Mouse (Mus musculus): ENCODE measurements around the gene Gldc. TPM values are rescaled to one million over a fixed set of nuclear protein-coding genes. Genes with fewer than 3 reads are reported as not detected.

The Gldc gene
- polyA plus RNA-seq, 1 experiment: not detected

GRCm38 (mm10) chr19:30194999-30195398, 19.8 kb upstream of the Gldc start:
- TF ChIP-seq POLR2A (IDR thresholded peaks at IDR 0.05; ENCODE audit: borderline replicate concordance, low read depth, low read length): no peak
- TF ChIP-seq CTCF (IDR thresholded peaks at IDR 0.05; ENCODE audit: low read depth, low read length): no peak
- no peaks in the 10 kb centered on the region for H3K4me1 ChIP-seq (ENCODE audit: control insufficient read depth, insufficient read depth, low read length)
- H3K27ac ChIP-seq (ENCODE audit: insufficient read depth, low read depth, low read length): no peak overlapping the region
- no peak overlapping the region for H3K4me3 ChIP-seq (ENCODE audit: insufficient read depth, low read length)

DNA sequence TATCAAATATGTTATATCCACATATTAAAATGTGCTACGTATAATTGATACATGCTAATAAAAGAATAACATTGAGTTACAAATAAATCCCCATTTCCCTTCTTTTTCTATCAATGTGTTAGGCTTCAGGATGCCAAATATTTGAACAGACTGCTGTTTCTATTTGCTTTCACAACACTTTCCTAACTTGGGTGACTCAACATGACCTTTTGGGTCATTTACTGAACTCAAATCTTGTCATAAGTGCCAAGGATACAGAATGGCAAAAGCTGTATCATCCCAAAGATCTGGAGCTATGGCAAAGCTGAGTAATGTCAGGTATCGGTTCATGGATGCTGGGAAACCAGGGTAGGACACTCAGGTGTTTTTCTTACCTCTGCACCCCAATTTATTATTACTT, 12.0 kb upstream of the Gldc start:
- Histone ChIP-seq H3K27ac (ENCODE audit: insufficient read depth, low read depth, low read length) (no peak overlapping the region), H3K4me3 (ENCODE audit: insufficient read depth, low read length) (no peak overlapping the region), H3K4me1 (ENCODE audit: control insufficient read depth, insufficient read depth, low read length) (no peaks in the 10 kb centered on the region)
- TF ChIP-seq CTCF (IDR thresholded peaks at IDR 0.05; ENCODE audit: low read depth, low read length): no peak
- TF ChIP-seq POLR2A (IDR thresholded peaks at IDR 0.05; ENCODE audit: borderline replicate concordance, low read depth, low read length): no peak

DNA sequence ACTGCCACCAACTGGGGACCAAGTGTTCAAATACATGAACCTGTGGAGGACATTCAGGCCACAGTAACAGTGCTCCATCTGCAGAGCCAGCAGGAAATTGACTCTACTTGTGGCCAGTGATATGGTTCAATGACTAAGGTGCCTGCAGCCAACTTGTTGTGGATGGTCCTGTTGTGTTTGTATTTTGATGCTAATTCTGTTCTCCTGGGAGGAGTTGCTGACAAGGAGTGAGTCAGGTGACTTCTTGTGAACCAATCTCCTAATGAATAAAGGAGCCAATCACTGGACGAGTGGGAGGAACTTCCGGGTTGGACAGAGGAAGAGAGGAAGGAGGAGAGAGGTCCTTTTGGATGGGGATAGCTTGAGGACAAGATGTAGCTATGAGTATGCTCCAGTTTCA, 10.3 kb upstream of the Gldc start:
- no peak for TF ChIP-seq POLR2A (IDR thresholded peaks at IDR 0.05; ENCODE audit: borderline replicate concordance, low read depth, low read length)
- H3K4me3 ChIP-seq (ENCODE audit: insufficient read depth, low read length): no peak overlapping the region
- no peaks in the 10 kb centered on the region for H3K4me1 ChIP-seq (ENCODE audit: control insufficient read depth, insufficient read depth, low read length)
- no peak overlapping the region for H3K27ac ChIP-seq (ENCODE audit: insufficient read depth, low read depth, low read length)

GRCm38 (mm10) chr19:30179979-30180378, 4.8 kb upstream of the Gldc start:
- H3K4me1 ChIP-seq (ENCODE audit: control insufficient read depth, insufficient read depth, low read length): no peaks in the 10 kb centered on the region
- no peak overlapping the region for H3K4me3 ChIP-seq (ENCODE audit: insufficient read depth, low read length)
- no peak overlapping the region for H3K27ac ChIP-seq (ENCODE audit: insufficient read depth, low read depth, low read length)
- no peak for TF ChIP-seq CTCF (IDR thresholded peaks at IDR 0.05; ENCODE audit: low read depth, low read length)
- TF ChIP-seq POLR2A (IDR thresholded peaks at IDR 0.05; ENCODE audit: borderline replicate concordance, low read depth, low read length): no peak

DNA sequence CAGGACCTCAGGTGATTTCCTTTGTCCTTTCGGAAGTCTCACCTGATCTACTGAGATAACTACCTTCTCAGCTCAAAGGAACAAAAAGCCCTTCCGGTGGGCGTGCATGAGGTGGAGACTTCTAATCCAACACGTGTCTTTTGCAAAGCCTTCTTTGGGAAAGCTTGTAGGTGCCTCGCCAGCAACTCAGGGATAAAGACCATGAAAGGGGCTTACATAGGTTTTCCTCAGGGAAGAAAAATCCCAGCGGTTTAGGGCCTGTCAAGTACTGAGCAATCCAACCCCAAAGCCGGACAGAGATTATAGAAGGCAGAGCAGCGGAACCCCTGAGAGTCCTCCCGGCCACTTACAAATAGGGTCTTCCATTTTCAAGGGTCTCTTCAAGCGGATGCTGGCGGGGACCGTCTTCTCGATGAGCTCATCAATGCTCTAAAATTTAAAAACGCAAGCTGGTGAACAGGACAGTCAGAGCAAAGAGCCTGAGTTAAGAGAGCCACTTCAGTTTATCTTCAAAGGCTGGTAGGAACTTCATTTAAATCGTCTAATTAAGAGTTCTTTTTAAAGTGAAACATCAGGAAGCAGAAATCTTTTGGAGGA, 1.1 kb downstream of the Gldc start:
- Histone ChIP-seq H3K4me1 (ENCODE audit: control insufficient read depth, insufficient read depth, low read length) (no peaks in the 10 kb centered on the region), H3K27ac (ENCODE audit: insufficient read depth, low read depth, low read length) (no peak overlapping the region), H3K4me3 (ENCODE audit: insufficient read depth, low read length) (no peak overlapping the region)
- TF ChIP-seq CTCF (IDR thresholded peaks at IDR 0.05; ENCODE audit: low read depth, low read length) (no peak), POLR2A (IDR thresholded peaks at IDR 0.05; ENCODE audit: borderline replicate concordance, low read depth, low read length) (no peak)

DNA sequence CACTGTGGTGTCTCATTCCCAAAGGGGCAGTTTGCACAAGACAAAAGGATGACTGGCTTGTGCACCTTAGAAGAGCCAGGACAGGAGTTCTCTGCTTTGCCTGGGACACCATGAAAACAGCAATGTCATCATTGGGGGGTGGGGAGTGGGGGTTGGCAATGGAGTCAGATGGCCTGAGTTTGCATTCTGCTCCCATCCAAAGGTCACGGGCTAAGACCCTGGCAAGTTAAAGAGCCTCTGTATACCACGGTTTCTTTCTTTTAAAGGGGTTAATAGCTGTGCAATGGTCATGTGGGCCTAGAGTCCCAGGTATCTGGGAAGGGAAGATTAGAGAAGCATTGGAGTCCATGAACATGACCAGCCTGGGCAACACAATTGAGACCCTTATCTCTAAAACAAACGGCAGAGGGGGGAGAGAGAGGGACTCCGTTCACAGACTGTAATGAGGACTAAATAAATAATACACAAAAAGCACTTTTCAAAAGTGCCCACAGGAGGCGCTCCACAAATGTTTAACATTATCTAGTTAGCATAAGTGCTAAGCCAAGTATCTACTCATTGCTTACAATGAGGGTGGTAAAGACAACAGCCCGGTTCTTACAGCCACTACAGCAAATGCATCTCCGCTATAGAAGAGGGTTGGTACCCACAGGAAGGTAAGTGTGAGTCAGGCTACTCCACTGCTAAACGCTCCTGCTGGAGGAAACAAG, 3.7 kb downstream of the Gldc start:
- Histone ChIP-seq H3K4me3 (ENCODE audit: insufficient read depth, low read length) (no peak overlapping the region), H3K27ac (ENCODE audit: insufficient read depth, low read depth, low read length) (no peak overlapping the region)
- TF ChIP-seq CTCF (IDR thresholded peaks at IDR 0.05; ENCODE audit: low read depth, low read length) (no peak), POLR2A (IDR thresholded peaks at IDR 0.05; ENCODE audit: borderline replicate concordance, low read depth, low read length) (no peak)

DNA sequence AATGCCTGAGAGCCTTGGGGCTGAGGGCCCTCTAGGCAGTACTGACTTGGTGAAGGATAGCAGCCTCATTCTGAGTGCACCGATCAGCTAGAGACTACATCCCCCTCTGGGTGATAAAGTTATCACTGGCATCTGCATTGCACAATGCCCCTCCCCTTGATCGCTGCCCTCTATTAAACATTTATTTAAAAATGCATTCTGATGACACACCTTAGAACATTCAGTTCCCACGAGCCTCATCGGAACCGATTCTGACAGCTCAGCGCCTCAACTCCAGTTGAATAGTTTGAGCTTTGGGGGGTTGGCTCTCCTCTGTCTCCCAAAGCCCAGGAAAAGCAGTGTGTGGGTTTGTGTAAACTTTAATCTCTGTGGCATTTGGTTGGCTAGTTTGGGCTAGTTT, 4.9 kb downstream of the Gldc start:
- no peaks in the 10 kb centered on the region for H3K4me1 ChIP-seq (ENCODE audit: control insufficient read depth, insufficient read depth, low read length)
- H3K27ac ChIP-seq (ENCODE audit: insufficient read depth, low read depth, low read length): no peak overlapping the region
- TF ChIP-seq POLR2A (IDR thresholded peaks at IDR 0.05; ENCODE audit: borderline replicate concordance, low read depth, low read length) (no peak), CTCF (IDR thresholded peaks at IDR 0.05; ENCODE audit: low read depth, low read length) (no peak)
- no peak overlapping the region for H3K4me3 ChIP-seq (ENCODE audit: insufficient read depth, low read length)

More for the DNA sequence above, 3.7 kb downstream of the Gldc start:
- no peaks in the 10 kb centered on the region for H3K4me1 ChIP-seq (ENCODE audit: control insufficient read depth, insufficient read depth, low read length)

- Histone ChIP-seq H3K4me3 (ENCODE audit: insufficient read depth, low read length) (no peak overlapping the region), H3K27ac (ENCODE audit: insufficient read depth, low read depth, low read length) (no peak overlapping the region)
- TF ChIP-seq CTCF (IDR thresholded peaks at IDR 0.05; ENCODE audit: low read depth, low read length): peak; percentile 20; the same call in 1 of the 2 replicates
- no peak for TF ChIP-seq POLR2A (IDR thresholded peaks at IDR 0.05; ENCODE audit: borderline replicate concordance, low read depth, low read length)
These were observed 8.3 kb downstream of the Gldc start for GRCm38 (mm10) chr19:30166801-30167505.

GRCm38 (mm10) chr19:30164228-30164627, 11.0 kb downstream of the Gldc start:
- TF ChIP-seq POLR2A (IDR thresholded peaks at IDR 0.05; ENCODE audit: borderline replicate concordance, low read depth, low read length) (no peak), CTCF (IDR thresholded peaks at IDR 0.05; ENCODE audit: low read depth, low read length) (no peak)
- Histone ChIP-seq H3K27ac (ENCODE audit: insufficient read depth, low read depth, low read length) (no peak overlapping the region), H3K4me1 (ENCODE audit: control insufficient read depth, insufficient read depth, low read length) (no peaks in the 10 kb centered on the region), H3K4me3 (ENCODE audit: insufficient read depth, low read length) (no peak overlapping the region)

More at GRCm38 (mm10) chr19:30166801-30167505, 8.3 kb downstream of the Gldc start:
- H3K4me1 ChIP-seq (ENCODE audit: control insufficient read depth, insufficient read depth, low read length): no peaks in the 10 kb centered on the region

DNA sequence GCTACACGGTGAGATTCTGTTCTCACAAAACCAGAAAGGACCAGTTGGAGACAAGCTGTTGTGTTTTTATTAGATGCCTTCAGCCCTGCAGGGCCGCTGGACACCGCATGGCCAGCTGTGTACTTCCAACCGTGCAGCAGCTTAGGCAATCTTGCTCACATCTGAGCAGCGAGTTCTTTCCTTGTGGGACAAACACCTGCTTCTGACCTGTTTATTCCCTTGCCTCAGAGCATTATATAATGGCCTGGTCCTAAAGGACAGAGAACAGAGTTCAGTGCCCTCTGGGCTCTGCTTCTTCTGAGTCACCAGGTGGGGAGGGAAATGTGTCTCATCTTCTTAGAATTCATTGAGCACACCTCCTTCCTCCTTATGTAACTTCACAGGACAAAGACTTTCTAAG, 12.4 kb downstream of the Gldc start:
- H3K27ac ChIP-seq (ENCODE audit: insufficient read depth, low read depth, low read length): no peak overlapping the region
- no peak overlapping the region for H3K4me3 ChIP-seq (ENCODE audit: insufficient read depth, low read length)
- no peak for TF ChIP-seq POLR2A (IDR thresholded peaks at IDR 0.05; ENCODE audit: borderline replicate concordance, low read depth, low read length)
- TF ChIP-seq CTCF (IDR thresholded peaks at IDR 0.05; ENCODE audit: low read depth, low read length): no peak
- H3K4me1 ChIP-seq (ENCODE audit: control insufficient read depth, insufficient read depth, low read length): no peaks in the 10 kb centered on the region
